Mouse (Mus musculus) liver, embryonic 15.5 days (tissue): Measurements from ENCODE around the gene Ceacam16. TPM values are rescaled to one million over a fixed set of nuclear protein-coding genes. Genes with fewer than 3 reads are reported as not detected.

ENCODE experiments used
- ATAC-seq: fragments of 200-750 bp; cut with Nextera tagmentation; 2 replicates; pipeline ENCODE4 v1.8.0; 2017; ENCODE audit warnings: moderate number of reproducible peaks, mild to moderate bottlenecking, moderate library complexity; ENCODE audit not compliant: insufficient read depth
- H3K27ac ChIP-seq: fragments of 300-500 bp; sonication (generic); replicated peaks from 2 replicates; pipeline ENCODE4 v1.5.1; 2015; ENCODE audit warnings: mild to moderate bottlenecking, inconsistent platforms
- H3K27me3 ChIP-seq: fragments of 300-500 bp; sonication (generic); 2 replicates; pipeline ENCODE4 v1.6.1; 2015; ENCODE audit warnings: mild to moderate bottlenecking, inconsistent platforms
- H3K36me3 ChIP-seq: fragments of 300-500 bp; sonication (generic); replicated peaks from 2 replicates; pipeline ENCODE4 v1.6.1; 2015; ENCODE audit warnings: moderate library complexity, mild to moderate bottlenecking, inconsistent platforms
- H3K4me1 ChIP-seq: fragments of 300-500 bp; sonication (generic); replicated peaks from 2 replicates; pipeline ENCODE4 v1.6.1; 2015; ENCODE audit warnings: inconsistent platforms
- H3K4me2 ChIP-seq: fragments of 300-500 bp; sonication (generic); 2 replicates; pipeline ENCODE4 v1.6.1; 2015; ENCODE audit warnings: moderate library complexity, mild to moderate bottlenecking, inconsistent platforms
- H3K4me3 ChIP-seq: fragments of 300-500 bp; sonication (generic); replicated peaks from 2 replicates; pipeline ENCODE4 v1.5.1; 2015; ENCODE audit warnings: mild to moderate bottlenecking, inconsistent platforms
- H3K9ac ChIP-seq: fragments of 300-500 bp; sonication (generic); 2 replicates; pipeline ENCODE4 v1.6.1; 2015; ENCODE audit warnings: moderate library complexity, mild to moderate bottlenecking, inconsistent platforms
- H3K9me3 ChIP-seq: fragments of 300-500 bp; sonication (generic); replicated peaks from 2 replicates; pipeline ENCODE4 v1.6.1; 2016; ENCODE audit warnings: inconsistent platforms
- WGBS: fragments of 180-500 bp; shearing (Covaris S2); methylation state at CpG from one replicate; pipeline ENCODE4 v1.1.7; 2015; ENCODE audit warnings: mixed read lengths; ENCODE audit not compliant: insufficient replicate concordance; 5-methylcytosine and 5-hydroxymethylcytosine counted together
- polyA plus RNA-seq: library from polyadenylated mRNA; unstranded; fragments of >200 nt; fragmentation: Nextera tagmentation; extraction: Ambion mirVana; gene quantifications from 2 replicates; pipeline ENCODE4 v1.2.1, GENCODE M21; 2015

Gene Ceacam16
- polyA plus RNA-seq, 1 experiment from 2014 or later, result not detected

DNA sequence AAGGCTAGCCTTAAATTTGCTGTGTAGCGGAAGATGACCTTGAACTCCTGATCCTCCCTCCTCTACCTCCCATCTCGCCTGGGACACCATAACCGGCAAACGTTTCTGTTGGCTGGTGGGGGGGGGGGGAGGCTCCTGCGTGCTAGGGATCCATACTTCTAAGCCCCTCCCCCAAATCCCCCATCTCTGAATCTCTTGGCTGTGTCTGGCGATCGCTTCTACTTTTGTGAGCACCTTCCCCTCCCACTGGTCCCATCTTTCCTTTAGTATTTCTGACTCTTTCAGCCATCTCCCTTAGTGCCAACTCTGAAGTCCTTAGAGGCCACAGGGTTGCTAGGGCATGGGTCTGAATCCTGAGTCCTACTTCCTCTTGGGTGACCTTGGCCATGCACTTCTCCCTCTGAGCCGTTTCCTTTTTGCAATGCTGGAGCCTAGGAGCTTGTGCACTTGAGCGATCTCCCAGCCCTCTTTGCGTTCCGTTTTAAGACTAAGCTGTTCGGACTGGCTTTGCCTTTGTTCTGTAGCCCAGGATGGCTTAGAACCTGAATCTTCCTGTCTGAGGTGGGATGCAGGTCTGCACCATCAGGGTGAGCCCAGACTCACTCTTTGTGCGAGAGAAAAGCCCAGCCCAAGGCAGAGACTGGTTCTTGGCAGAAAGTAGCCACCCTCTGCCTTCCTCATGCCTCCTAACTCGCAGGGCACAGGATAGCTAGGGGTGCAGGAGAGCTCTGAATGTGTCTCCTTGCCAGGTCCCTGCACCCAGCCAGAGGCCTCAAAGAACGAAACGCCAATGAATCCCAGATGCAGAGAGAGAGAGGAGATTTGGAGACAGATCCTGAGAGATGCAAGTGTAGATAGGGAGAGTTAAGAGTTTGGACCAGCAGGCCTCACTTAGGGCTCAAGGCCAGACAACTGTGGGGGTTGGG lies 37.6 kb downstream of the Ceacam16 start:
- Histone ChIP-seq H3K27me3 (peaks cover 31% of the 10 kb centered on the region), H3K9me3 (no peaks in the 10 kb centered on the region; the same call in 1 of the 2 replicates), H3K36me3 (peaks cover 6% of the 10 kb centered on the region; the same call in 1 of the 2 replicates), H3K4me1 (peaks cover 34% of the 10 kb centered on the region), H3K9ac (no peak overlapping the region), H3K4me2 (peak overlapping the region; percentile 27), H3K27ac (peak overlapping the region; percentile 76), H3K4me3 (no peak overlapping the region)
- WGBS, result 11% methylated on average over 16 of the region's 16 CpGs
- peak; percentile 14; the same call in 1 of the 2 replicates for ATAC-seq

- H3K9me3 ChIP-seq, result no peaks in the 10 kb centered on the region; the same call in 1 of the 2 replicates
- H3K4me3 ChIP-seq, result peak within 1 kb of the TSS; percentile 59
- peak within 1 kb of the TSS; percentile 62 for H3K4me2 ChIP-seq
- peaks cover 38% of the 10 kb centered on the region for H3K4me1 ChIP-seq
- ATAC-seq, result peak; percentile 11; the same call in 1 of the 2 replicates
- peak within 1 kb of the TSS; percentile 76 for H3K27ac ChIP-seq
- peak within 1 kb of the TSS; percentile 49 for H3K9ac ChIP-seq
- under 1% methylated on average over 35 of the region's 42 CpGs for WGBS
- peaks cover 6% of the 10 kb centered on the region; the same call in 1 of the 2 replicates for H3K36me3 ChIP-seq
- peaks cover 33% of the 10 kb centered on the region for H3K27me3 ChIP-seq
These were observed 38.5 kb downstream of the Ceacam16 start, which contains the start of gene Bcl3 for GRCm38 (mm10) chr7:19822604-19823058. TSS of gene Bcl3 (minus strand) at chr7:19822770.

- H3K27ac ChIP-seq, result peak overlapping the region; percentile 45
- peaks cover 42% of the 10 kb centered on the region for H3K4me1 ChIP-seq
- peaks cover 6% of the 10 kb centered on the region; the same call in 1 of the 2 replicates for H3K36me3 ChIP-seq
- peak overlapping the region; percentile 59 for H3K4me3 ChIP-seq
- H3K9me3 ChIP-seq, result no peaks in the 10 kb centered on the region; the same call in 1 of the 2 replicates
- 7% methylated on average over 20 of the region's 20 CpGs for WGBS
- peaks cover 37% of the 10 kb centered on the region for H3K27me3 ChIP-seq
- H3K4me2 ChIP-seq, result peak overlapping the region; percentile 62
- ATAC-seq, result no peak
- H3K9ac ChIP-seq, result peak overlapping the region; percentile 49
These were observed 38.9 kb downstream of the Ceacam16 start for GRCm38 (mm10) chr7:19822193-19822592.

GRCm38 (mm10) chr7:19821633-19822032 lies 39.5 kb downstream of the Ceacam16 start:
- no peaks in the 10 kb centered on the region; the same call in 1 of the 2 replicates for H3K9me3 ChIP-seq
- H3K27ac ChIP-seq, result no peak overlapping the region
- peaks cover 42% of the 10 kb centered on the region for H3K27me3 ChIP-seq
- peaks cover 6% of the 10 kb centered on the region; the same call in 1 of the 2 replicates for H3K36me3 ChIP-seq
- H3K9ac ChIP-seq, result peak overlapping the region; percentile 49; the same call in 1 of the 2 replicates
- peaks cover 48% of the 10 kb centered on the region for H3K4me1 ChIP-seq
- H3K4me2 ChIP-seq, result peak overlapping the region; percentile 62
- 52% methylated on average over 7 of the region's 7 CpGs for WGBS
- no peak for ATAC-seq
- peak overlapping the region; percentile 59; the same call in 1 of the 2 replicates for H3K4me3 ChIP-seq

DNA sequence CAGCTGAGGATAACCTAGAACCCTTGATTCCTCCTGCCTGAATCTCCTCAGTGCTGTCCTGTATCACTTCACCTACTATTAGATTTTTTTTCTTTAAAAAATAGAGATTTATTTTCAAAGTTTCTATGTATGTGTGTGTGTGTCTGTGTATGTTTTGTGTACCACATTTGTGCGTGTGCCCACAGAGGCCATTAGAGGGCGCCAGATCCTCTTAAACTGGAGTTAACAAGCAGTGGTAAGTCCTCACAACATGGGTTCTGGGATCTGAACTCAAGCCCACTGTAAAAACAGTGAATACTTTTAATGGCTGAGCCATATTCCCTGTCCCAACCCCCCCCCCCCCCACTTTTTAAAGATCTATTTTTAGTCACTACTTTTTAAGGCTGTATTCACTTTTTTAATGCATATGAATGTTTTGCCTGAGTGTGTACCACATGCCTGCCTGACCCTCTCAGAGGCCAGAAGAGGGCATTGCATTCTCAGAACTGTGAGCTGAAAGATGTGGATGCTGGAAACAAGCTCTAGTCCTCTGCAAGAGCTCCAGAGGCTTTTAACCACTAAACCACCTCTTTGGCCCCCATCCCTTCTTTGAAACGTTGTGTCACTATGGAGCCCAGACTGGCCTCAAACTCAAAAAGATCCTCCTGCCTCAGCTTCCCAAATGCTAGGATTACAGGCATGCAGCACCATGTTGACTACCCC lies 40.6 kb downstream of the Ceacam16 start:
- peaks cover 50% of the 10 kb centered on the region for H3K27me3 ChIP-seq
- H3K9ac ChIP-seq, result no peak overlapping the region
- WGBS, result 56% methylated on average over 3 of the region's 3 CpGs
- no peak overlapping the region for H3K27ac ChIP-seq
- no peak overlapping the region for H3K4me3 ChIP-seq
- H3K36me3 ChIP-seq, result peaks cover 6% of the 10 kb centered on the region; the same call in 1 of the 2 replicates
- H3K4me1 ChIP-seq, result peaks cover 57% of the 10 kb centered on the region
- H3K4me2 ChIP-seq, result no peak overlapping the region
- ATAC-seq, result no peak
- no peaks in the 10 kb centered on the region; the same call in 1 of the 2 replicates for H3K9me3 ChIP-seq

- no peak overlapping the region for H3K4me3 ChIP-seq
- peaks cover 6% of the 10 kb centered on the region; the same call in 1 of the 2 replicates for H3K36me3 ChIP-seq
- H3K4me2 ChIP-seq, result no peak overlapping the region
- H3K27ac ChIP-seq, result no peak overlapping the region
- peaks cover 47% of the 10 kb centered on the region for H3K27me3 ChIP-seq
- H3K9me3 ChIP-seq, result no peaks in the 10 kb centered on the region; the same call in 1 of the 2 replicates
- WGBS, result 57% methylated on average over 7 of the region's 7 CpGs
- H3K4me1 ChIP-seq, result peaks cover 49% of the 10 kb centered on the region
- no peak for ATAC-seq
- no peak overlapping the region for H3K9ac ChIP-seq
These were observed 42.2 kb downstream of the Ceacam16 start for GRCm38 (mm10) chr7:19818875-19819274.

DNA sequence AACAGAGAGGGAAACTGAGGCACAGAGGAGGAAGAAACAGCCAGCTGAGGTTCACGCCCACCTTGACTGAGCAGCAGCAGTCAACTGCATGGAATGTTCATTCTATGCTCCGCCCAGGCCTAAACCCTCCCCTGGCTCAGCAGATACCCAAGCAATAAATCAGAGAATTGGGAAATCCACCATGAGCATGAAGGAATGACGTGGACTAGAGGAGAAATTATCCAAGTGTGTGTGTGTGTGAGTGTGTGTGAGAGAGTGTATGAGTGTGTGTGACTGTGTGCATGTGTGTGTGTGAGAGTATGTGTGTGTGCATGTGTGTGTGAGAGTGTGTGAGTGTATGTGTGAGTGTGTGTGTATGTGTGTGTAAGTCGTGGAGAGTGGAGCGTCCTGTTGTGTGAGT lies 42.7 kb downstream of the Ceacam16 start:
- no peak overlapping the region for H3K27ac ChIP-seq

DNA sequence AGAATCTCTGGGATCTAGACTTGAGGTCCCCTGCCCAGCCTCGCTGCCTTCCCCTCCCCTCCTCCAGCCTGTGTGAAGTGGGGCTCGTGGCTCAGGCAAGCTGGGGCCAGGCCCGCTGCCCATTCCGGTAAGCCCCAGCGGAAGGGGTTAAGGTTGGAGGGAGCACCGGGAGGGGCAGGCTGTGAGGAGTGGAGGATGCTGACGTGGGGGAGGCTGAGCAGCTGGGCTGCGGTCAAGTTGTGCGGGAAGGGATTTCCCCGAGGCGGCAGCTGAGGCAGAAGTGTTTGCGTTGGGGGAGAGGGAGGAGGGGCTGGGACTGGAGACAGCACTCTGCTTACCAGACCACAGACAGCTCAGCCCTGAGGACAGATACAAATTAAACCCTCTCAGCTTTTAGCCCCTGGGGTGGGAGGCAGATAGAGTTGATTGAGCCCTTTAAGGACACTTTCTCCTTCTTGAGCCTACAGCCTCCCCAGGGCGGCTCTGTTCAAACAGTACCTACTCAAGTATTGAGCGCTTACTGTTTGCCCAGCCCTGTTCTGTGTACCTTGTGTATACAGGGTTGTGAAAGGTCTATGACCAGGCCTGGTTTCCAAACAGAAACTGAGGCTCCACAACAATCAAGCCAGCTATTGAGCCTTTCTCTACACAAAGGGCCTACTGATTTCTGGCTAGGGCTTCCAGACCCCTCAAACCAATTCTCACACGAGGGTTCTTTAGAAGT lies 43.6 kb downstream of the Ceacam16 start:
- H3K4me2 ChIP-seq, result peak overlapping the region; percentile 58
- peaks cover 6% of the 10 kb centered on the region; the same call in 1 of the 2 replicates for H3K36me3 ChIP-seq
- peak overlapping the region; percentile 39; the same call in 1 of the 2 replicates for H3K9ac ChIP-seq
- peaks cover 33% of the 10 kb centered on the region for H3K27me3 ChIP-seq
- H3K27ac ChIP-seq, result peak overlapping the region; percentile 85
- no peaks in the 10 kb centered on the region; the same call in 1 of the 2 replicates for H3K9me3 ChIP-seq
- ATAC-seq, result peak; percentile 73
- 9% methylated on average over 15 of the region's 15 CpGs for WGBS
- H3K4me3 ChIP-seq, result peak overlapping the region; percentile 45
- H3K4me1 ChIP-seq, result peaks cover 44% of the 10 kb centered on the region

More for the DNA sequence above, 42.7 kb downstream of the Ceacam16 start:
- Histone ChIP-seq H3K4me1 (peaks cover 48% of the 10 kb centered on the region), H3K9me3 (no peaks in the 10 kb centered on the region; the same call in 1 of the 2 replicates), H3K4me2 (no peak overlapping the region; the same call in 1 of the 2 replicates), H3K27me3 (peaks cover 42% of the 10 kb centered on the region), H3K4me3 (no peak overlapping the region), H3K36me3 (peaks cover 6% of the 10 kb centered on the region; the same call in 1 of the 2 replicates), H3K9ac (no peak overlapping the region)
- WGBS, result 59% methylated on average over 5 of the region's 5 CpGs
- no peak for ATAC-seq

DNA sequence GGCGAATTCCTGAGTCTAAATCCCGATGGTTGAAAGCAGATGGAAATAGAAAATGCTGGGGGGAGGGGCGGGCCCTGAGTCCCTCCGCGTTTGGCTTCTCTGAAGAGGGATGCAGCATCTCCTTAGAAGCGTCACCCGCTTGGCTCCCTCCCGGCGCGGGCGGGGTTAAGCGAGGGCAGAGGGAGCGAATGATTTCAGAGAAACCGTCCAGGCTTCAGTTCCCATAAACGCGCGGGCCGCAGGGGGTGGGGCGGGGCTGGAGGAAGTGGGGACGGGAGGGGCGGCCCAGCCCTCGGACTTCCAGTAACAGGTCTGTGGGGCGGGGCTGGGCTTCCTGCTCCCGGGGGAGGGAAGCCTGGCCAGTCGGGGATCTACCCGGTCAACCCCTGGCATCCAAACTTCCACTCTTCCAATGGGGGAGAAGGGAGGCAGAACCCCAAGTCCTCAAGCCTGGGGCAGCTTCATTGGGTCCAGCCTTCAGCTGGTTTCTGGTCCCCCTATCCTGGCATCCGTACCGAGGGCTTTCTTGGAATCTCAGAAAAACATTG lies 44.8 kb downstream of the Ceacam16 start:
- H3K9me3 ChIP-seq, result no peaks in the 10 kb centered on the region; the same call in 1 of the 2 replicates
- peak overlapping the region; percentile 58 for H3K4me2 ChIP-seq
- H3K4me1 ChIP-seq, result peaks cover 45% of the 10 kb centered on the region
- under 1% methylated on average over 27 of the region's 28 CpGs for WGBS
- H3K27ac ChIP-seq, result peak overlapping the region; percentile 85
- peaks cover 21% of the 10 kb centered on the region for H3K27me3 ChIP-seq
- peak; percentile 51 for ATAC-seq
- peak overlapping the region; percentile 45 for H3K4me3 ChIP-seq
- peaks cover 6% of the 10 kb centered on the region; the same call in 1 of the 2 replicates for H3K36me3 ChIP-seq
- H3K9ac ChIP-seq, result peak overlapping the region; percentile 39; the same call in 1 of the 2 replicates
